Mouse (Mus musculus) thymus, postnatal 10 days (tissue): ENCODE results near the gene Piwil4.
"Not testable (repeated sequence)": the region's sequence is repeated elsewhere in the genome, so short reads cannot be mapped to it uniquely, and the experiment has no call there.

Source experiments
- DNase-seq, 2 experiments: peaks; one replicate each; pipeline ENCODE4 v3.0.0; 2021; ENCODE audit warnings: low spot score in 2 of 2

Piwil4 gene

DNA sequence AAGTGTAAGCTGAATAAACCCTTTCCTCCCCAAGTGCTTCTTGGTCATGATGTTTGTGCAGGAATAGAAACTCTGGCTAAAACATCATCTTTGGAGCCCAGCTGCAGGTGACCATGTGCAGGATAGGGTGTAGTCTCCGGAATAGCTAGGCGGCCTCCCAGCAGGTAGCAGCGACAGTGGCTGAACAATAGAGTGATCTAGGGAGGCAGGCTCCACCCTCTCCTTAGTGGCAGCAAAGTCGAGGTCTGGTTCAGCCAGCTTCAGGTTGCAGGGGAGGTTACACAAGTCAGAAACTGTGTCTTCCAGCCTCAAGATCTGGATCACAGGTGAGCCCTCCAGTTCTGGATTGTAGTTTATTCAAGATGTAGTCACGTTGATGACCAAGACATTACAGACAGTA, 68.6 kb downstream of the Piwil4 start:
- not testable (repeated sequence) for DNase-seq

GRCm38 (mm10) chr9:14668382-14668781, 72.2 kb downstream of the Piwil4 start:
- no peak for DNase-seq

DNA sequence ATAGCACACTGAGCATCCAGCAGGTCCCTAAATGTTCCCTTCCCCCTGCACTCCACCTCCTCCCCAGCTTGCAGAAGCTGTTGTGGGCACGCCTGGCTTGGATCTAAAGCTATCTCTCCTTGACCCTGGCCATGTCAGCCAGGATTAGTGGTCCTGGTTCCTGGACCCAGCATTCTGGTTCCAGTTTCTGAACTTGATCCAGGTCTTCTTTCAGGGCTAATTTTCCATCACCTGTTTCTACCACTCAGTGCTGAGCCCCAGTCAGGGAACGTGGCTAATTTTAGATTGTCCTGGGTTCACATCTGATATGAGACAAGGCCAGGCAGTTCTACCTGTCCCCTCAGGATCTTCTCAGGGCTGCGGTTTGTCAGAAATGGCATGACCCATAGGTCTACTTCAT, 74.5 kb downstream of the Piwil4 start:
- DNase-seq: no peak

DNA sequence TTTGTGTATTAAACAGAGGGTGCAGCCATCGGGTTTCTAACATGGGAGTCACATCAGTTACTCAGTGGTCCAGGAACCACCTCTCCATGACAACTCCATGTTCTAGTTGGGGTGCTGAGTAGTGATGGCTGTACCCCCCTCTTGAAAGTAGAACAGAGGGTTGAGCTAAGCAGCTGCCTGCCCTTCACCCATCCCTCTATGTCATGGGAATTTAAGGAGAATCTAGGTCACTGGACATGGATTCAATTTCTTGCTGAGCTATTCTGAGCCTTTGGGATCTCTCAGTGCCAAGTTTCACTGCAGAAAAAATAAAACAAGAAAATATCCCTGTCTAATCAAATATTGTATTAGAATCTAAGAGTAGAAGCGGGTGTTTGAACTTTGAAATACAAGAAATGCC, 76.9 kb downstream of the Piwil4 start:
- no peak for DNase-seq

DNA sequence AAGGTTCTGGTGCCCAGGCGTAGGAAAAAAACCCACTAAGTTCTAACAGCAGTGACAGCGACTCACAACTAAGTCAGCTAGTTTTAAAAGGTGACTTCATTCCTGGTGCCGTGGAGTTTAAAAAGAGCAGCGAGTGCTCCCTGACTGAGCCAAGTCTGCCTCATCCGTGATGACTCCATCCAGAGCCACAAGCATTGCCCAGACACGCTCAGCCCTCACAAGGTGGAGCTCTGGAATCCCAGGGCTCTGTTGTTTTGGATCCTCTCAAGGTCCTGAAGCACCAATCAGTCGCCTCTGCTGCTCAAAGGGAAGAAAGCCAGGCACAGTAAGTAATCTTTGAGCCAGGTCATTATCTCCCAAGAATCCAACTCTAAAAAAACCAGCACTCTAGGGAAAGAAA, 77.7 kb downstream of the Piwil4 start:
- no peak for DNase-seq

DNA sequence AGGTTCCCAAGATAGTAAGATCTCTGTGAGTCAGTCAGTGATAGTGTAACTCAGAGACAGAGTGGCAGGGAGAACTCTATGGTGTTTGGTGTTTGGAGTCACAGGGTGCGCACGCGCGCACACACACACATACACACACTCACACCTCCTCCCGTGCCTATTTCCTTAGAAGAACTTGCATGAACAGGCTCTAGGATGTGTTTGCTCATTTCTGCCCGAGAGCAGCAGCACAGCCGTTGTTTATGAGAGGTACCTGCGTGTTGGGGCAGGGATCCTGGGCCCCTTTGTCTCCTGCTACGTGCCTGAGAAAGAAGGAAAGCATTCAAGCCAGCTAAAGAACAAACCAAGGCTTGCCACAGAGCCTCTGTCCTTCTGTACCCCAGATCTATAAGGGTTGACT, 78.4 kb downstream of the Piwil4 start:
- no peak for DNase-seq

GRCm38 (mm10) chr9:14657926-14658325, 82.6 kb downstream of the Piwil4 start:
- no peak for DNase-seq

- DNase-seq: no peak
Measured at GRCm38 (mm10) chr9:14654010-14654409, 86.5 kb downstream of the Piwil4 start.

GRCm38 (mm10) chr9:14652761-14653160, 87.8 kb downstream of the Piwil4 start:
- DNase-seq: no peak

DNA sequence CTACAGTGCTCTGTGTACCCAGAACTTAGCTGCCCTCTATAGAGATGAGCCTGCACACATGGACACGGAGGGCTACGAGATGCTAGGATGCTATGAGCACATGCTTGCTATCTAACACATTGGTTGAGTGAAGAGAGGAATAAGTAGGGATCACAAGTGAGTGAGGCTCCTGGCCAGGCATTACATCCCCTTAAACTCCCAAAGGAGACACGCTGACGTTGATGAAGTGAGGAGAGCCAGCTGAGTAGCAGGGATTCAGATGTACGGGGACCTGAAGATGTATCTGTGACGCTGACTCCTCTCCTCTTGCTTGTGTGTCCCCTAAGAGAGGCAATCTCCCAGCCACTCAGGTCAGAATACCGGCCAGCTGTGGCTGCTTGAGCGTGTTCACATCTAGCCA, 92.7 kb downstream of the Piwil4 start:
- DNase-seq: no peak

- no peak for DNase-seq
Measured at GRCm38 (mm10) chr9:14646641-14647040, 93.9 kb downstream of the Piwil4 start.
